Mouse (Mus musculus): ENCODE results near the gene Fbxw10.

Fbxw10 gene

GRCm38 (mm10) chr11:62831906-62832305, 15.0 kb upstream of the Fbxw10 start:
- no peak for DNase-seq (ENCODE audit: low read depth, low spot score)

GRCm38 (mm10) chr11:62844562-62844961, 2.3 kb upstream of the Fbxw10 start:
- DNase-seq (ENCODE audit: low read depth, low spot score) = no peak

GRCm38 (mm10) chr11:62845730-62846129, 1.1 kb upstream of the Fbxw10 start:
- no peak for DNase-seq (ENCODE audit: low read depth, low spot score)

GRCm38 (mm10) chr11:62847655-62848191, 854 bp downstream of the Fbxw10 start:
- DNase-seq (ENCODE audit: low read depth, low spot score) = no peak

GRCm38 (mm10) chr11:62848301-62848700, 1.4 kb downstream of the Fbxw10 start:
- no peak for DNase-seq (ENCODE audit: low read depth, low spot score)

GRCm38 (mm10) chr11:62851199-62851598, 4.3 kb downstream of the Fbxw10 start:
- DNase-seq (ENCODE audit: low read depth, low spot score) = no peak

- no peak for DNase-seq (ENCODE audit: low read depth, low spot score)
These were observed 6.5 kb downstream of the Fbxw10 start for GRCm38 (mm10) chr11:62853334-62853733.

- no peak for DNase-seq (ENCODE audit: low read depth, low spot score)
These were observed 18.7 kb downstream of the Fbxw10 start for GRCm38 (mm10) chr11:62865562-62865961.

GRCm38 (mm10) chr11:62866685-62867084, 19.8 kb downstream of the Fbxw10 start:
- no peak for DNase-seq (ENCODE audit: low read depth, low spot score)

GRCm38 (mm10) chr11:62869201-62869600, 22.3 kb downstream of the Fbxw10 start:
- no peak for DNase-seq (ENCODE audit: low read depth, low spot score)

- no peak for DNase-seq (ENCODE audit: low read depth, low spot score)
These were observed 23.0 kb downstream of the Fbxw10 start for GRCm38 (mm10) chr11:62869715-62870371.

- DNase-seq (ENCODE audit: low read depth, low spot score) = no peak
These were observed 26.6 kb downstream of the Fbxw10 start for GRCm38 (mm10) chr11:62873479-62873878.

GRCm38 (mm10) chr11:62875696-62876095, 28.8 kb downstream of the Fbxw10 start:
- no peak for DNase-seq (ENCODE audit: low read depth, low spot score)

- no peak for DNase-seq (ENCODE audit: low read depth, low spot score)
These were observed 29.6 kb downstream of the Fbxw10 start for GRCm38 (mm10) chr11:62876445-62876844.

- no peak for DNase-seq (ENCODE audit: low read depth, low spot score)
These were observed 30.5 kb downstream of the Fbxw10 start for GRCm38 (mm10) chr11:62877391-62877790.

GRCm38 (mm10) chr11:62878728-62879127, 31.9 kb downstream of the Fbxw10 start:
- no peak for DNase-seq (ENCODE audit: low read depth, low spot score)

- DNase-seq (ENCODE audit: low read depth, low spot score) = peak; percentile 97
These were observed 32.6 kb downstream of the Fbxw10 start, which contains the start of gene Tvp23b for GRCm38 (mm10) chr11:62879220-62880048. Gene Tvp23b (plus strand): TSS chr11:62879455.

- DNase-seq (ENCODE audit: low read depth, low spot score) = no peak
These were observed 36.5 kb downstream of the Fbxw10 start for GRCm38 (mm10) chr11:62883407-62883806.

GRCm38 (mm10) chr11:62885323-62885722, 38.5 kb downstream of the Fbxw10 start:
- no peak for DNase-seq (ENCODE audit: low read depth, low spot score)

- DNase-seq (ENCODE audit: low read depth, low spot score) = no peak
These were observed 43.9 kb downstream of the Fbxw10 start for GRCm38 (mm10) chr11:62890796-62891195.

- no peak for DNase-seq (ENCODE audit: low read depth, low spot score)
These were observed 44.9 kb downstream of the Fbxw10 start for GRCm38 (mm10) chr11:62891763-62892162.

GRCm38 (mm10) chr11:62901699-62902323, 54.9 kb downstream of the Fbxw10 start:
- peak; percentile 59 for DNase-seq (ENCODE audit: low read depth, low spot score)

Measured in retina, postnatal 7 days (tissue).